Mouse (Mus musculus) liver, embryonic 14.5 days (tissue): ENCODE data around the gene Ndufs2. TPM values are rescaled to one million over a fixed set of nuclear protein-coding genes. Genes with fewer than 3 reads are reported as not detected.

Experiments used
- ATAC-seq: fragments of 200-750 bp; cut with Nextera tagmentation; 2 replicates; pipeline ENCODE4 v1.8.0; 2017; ENCODE audit warnings: moderate number of reproducible peaks, mild to moderate bottlenecking, moderate library complexity; ENCODE audit not compliant: insufficient read depth
- DNase-seq, 3 experiments: peaks; one replicate each; pipeline ENCODE4 v3.0.0-alpha.2; 2012 to 2013; ENCODE audit warnings: low read depth in 3 of 3, low spot score in 3 of 3
- H3K27ac ChIP-seq: fragments of 300-500 bp; sonication (generic); 2 replicates; pipeline ENCODE4 v1.5.1; 2014; ENCODE audit warnings: moderate library complexity, mild to moderate bottlenecking, control low read depth, inconsistent platforms
- H3K27me3 ChIP-seq: fragments of 300-500 bp; sonication (generic); 2 replicates; pipeline ENCODE4 v1.6.1; 2014; ENCODE audit warnings: mild to moderate bottlenecking, low read length, moderate library complexity; ENCODE audit not compliant: control insufficient read depth, insufficient read depth
- H3K36me3 ChIP-seq: fragments of 300-500 bp; sonication (generic); replicated peaks from 2 replicates; pipeline ENCODE4 v1.6.1; 2014; ENCODE audit warnings: low read depth; ENCODE audit not compliant: control insufficient read depth, insufficient read depth
- H3K4me1 ChIP-seq, 2 experiments: fragments of 200-500 bp in 1 of 2; fragments of 300-500 bp in 1 of 2; sonication (generic) in 1 of 2; replicated peaks; 2 replicates each; pipeline ENCODE4 v1.6.1; 2012 to 2014; ENCODE audit warnings: antibody characterized with exemption in 1 of 2, inconsistent platforms in 1 of 2, low read length in 1 of 2; ENCODE audit not compliant: control insufficient read depth in 2 of 2, insufficient read depth in 2 of 2
- H3K4me2 ChIP-seq: fragments of 300-500 bp; sonication (generic); 2 replicates; pipeline ENCODE4 v1.6.1; 2014; ENCODE audit warnings: low read depth, mild to moderate bottlenecking, control low read depth, moderate library complexity
- H3K4me3 ChIP-seq, 2 experiments: fragments of 200-500 bp in 1 of 2; fragments of 300-500 bp in 1 of 2; sonication (generic) in 1 of 2; 2 replicates each; pipeline ENCODE4 v1.5.1; 2012 to 2014; ENCODE audit warnings: low read depth in 2 of 2, low read length in 2 of 2, mild to moderate bottlenecking in 2 of 2, control low read depth in 1 of 2, inconsistent platforms in 1 of 2, moderate library complexity in 1 of 2; ENCODE audit not compliant: insufficient read depth in 1 of 2
- H3K9ac ChIP-seq: fragments of 300-500 bp; sonication (generic); replicated peaks from 2 replicates; pipeline ENCODE4 v1.6.1; 2014; ENCODE audit warnings: mild to moderate bottlenecking, control low read depth, moderate library complexity
- H3K9me3 ChIP-seq: fragments of 300-500 bp; sonication (generic); 2 replicates; pipeline ENCODE4 v1.6.1; 2016; ENCODE audit warnings: low read length, mixed read lengths; ENCODE audit not compliant: control insufficient read depth
- CTCF ChIP-seq: IDR thresholded peaks from 2 replicates; pipeline ENCODE4 v1.5.1; 2016; ENCODE audit warnings: antibody characterized with exemption, low read depth, control low read depth
- EP300 ChIP-seq: IDR thresholded peaks from 2 replicates; pipeline ENCODE4 v1.6.1; 2016; ENCODE audit warnings: antibody characterized with exemption, low read depth
- whole genome bisulfite sequencing: fragments of 180-500 bp; shearing (Covaris S2); extraction: QIAGEN DNeasy Blood & Tissue Kit; methylation state at CpG from one replicate; pipeline ENCODE4 v1.1.7; 2014; ENCODE audit not compliant: insufficient replicate concordance; 5-methylcytosine and 5-hydroxymethylcytosine counted together
- polyA plus RNA-seq, 2 experiments: library from polyadenylated mRNA; depleted of rRNA in 1 of 2; stranded (reverse) in 1 of 2; unstranded in 1 of 2; fragments of >200 nt; fragmentation: Nextera tagmentation in 1 of 2; extraction: Ambion mirVana in 1 of 2; gene quantifications; 2 replicates each; pipeline versions ENCODE4 v1.2.1 to v1.2.3; 2012 to 2014

Ndufs2 gene
- polyA plus RNA-seq, 2 experiments = 72.4 to 136 TPM

GRCm38 (mm10) chr1:171203471-171204248 is 47.5 kb downstream of the Ndufs2 start:
- Histone ChIP-seq H3K4me2 (no peak overlapping the region), H3K9me3 (no peaks in the 10 kb centered on the region), H3K4me3 (no peak overlapping the region), H3K27me3 (no peaks in the 10 kb centered on the region), H3K4me1 (peaks cover 0 to 5% of the 10 kb centered on the region in 2 experiments; a peak in 1 of 4 replicates), H3K27ac (no peak overlapping the region; the same call in 1 of the 2 replicates), H3K9ac (no peak overlapping the region), H3K36me3 (no peaks in the 10 kb centered on the region)
- TF ChIP-seq EP300 (no peak), CTCF (no peak)
- WGBS = 40% methylated on average over 10 of the region's 11 CpGs
- peak; percentile 43; the same call in 1 of the 2 replicates for ATAC-seq
- no peak for DNase-seq

DNA sequence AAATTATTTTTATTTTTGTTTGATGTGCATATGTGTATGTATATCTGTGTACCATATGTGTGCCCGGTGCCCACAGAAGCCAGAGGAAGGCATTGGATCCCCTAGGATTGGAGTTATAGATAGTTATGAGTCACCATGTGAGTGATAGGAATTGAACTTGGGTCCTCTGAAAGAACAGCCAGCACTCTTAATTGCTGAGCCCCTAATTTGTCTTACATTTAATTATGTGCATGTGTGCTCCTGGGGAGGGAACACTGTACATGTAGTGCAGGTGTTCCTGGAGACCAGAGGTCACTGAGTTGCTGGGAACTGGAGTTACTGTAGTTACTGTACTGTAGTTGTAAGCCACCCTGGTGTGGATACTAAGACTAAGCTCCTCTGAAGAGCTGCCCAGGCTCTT is 50.4 kb downstream of the Ndufs2 start:
- 72% methylated on average over 1 of the region's 1 CpGs for WGBS
- Histone ChIP-seq H3K9ac (no peak overlapping the region), H3K9me3 (no peaks in the 10 kb centered on the region), H3K4me2 (no peak overlapping the region), H3K4me1 (peaks cover 0 to 5% of the 10 kb centered on the region in 2 experiments; a peak in 1 of 4 replicates), H3K27ac (no peak overlapping the region), H3K27me3 (peaks cover 18% of the 10 kb centered on the region), H3K36me3 (no peaks in the 10 kb centered on the region), H3K4me3 (no peak overlapping the region)
- no peak for ATAC-seq
- no peak for TF ChIP-seq CTCF
- TF ChIP-seq EP300 = no peak
- DNase-seq = no peak

DNA sequence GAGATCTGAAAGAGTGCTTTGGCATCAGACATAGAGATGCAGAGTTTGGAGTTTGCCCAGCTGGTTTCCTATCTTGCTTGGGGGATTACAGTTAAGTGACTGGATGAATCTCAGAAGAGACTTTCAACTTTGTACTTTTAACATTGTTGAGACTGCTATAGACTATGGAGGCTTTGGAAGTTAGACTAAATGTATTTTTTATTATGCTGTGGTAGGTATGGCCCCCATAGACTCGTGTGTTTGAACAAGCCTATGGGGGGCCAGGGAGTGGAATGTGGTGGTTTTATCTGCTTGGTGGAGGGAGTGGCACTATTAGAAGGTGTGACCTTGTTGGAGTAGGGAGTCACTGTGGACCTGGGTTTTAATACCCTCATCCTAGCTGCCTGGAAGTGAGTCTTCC is 51.7 kb downstream of the Ndufs2 start:
- no peaks in the 10 kb centered on the region for H3K36me3 ChIP-seq
- TF ChIP-seq CTCF (no peak), EP300 (no peak)
- peaks cover 30% of the 10 kb centered on the region for H3K27me3 ChIP-seq
- no peak for DNase-seq
- H3K9me3 ChIP-seq = no peaks in the 10 kb centered on the region
- no peak for ATAC-seq
- no peak overlapping the region for H3K4me3 ChIP-seq
- 0 out of 4 replicates have a peak, but pooled peaks cover 0 to 5% of the 10 kb centered on the region in 2 experiments for H3K4me1 ChIP-seq
- WGBS = 28% methylated on average over 1 of the region's 1 CpGs
- no peak overlapping the region for H3K4me2 ChIP-seq
- H3K9ac ChIP-seq = no peak overlapping the region
- H3K27ac ChIP-seq = no peak overlapping the region

- WGBS = 1% methylated on average over 33 of the region's 33 CpGs
- Histone ChIP-seq H3K9ac (no peak within 1 kb of the TSS), H3K27ac (no peak within 1 kb of the TSS), H3K9me3 (no peaks in the 10 kb centered on the region), H3K27me3 (peaks cover 54% of the 10 kb centered on the region), H3K4me3 (peak within 1 kb of the TSS; percentile 8 to 30), H3K36me3 (no peaks in the 10 kb centered on the region), H3K4me1 (0 out of 4 replicates have a peak, but pooled peaks cover 0 to 6% of the 10 kb centered on the region in 2 experiments), H3K4me2 (peak within 1 kb of the TSS; percentile 48)
- DNase-seq = peak in 1 of 3 experiments; percentile 7
- peak; percentile 45; the same call in 1 of the 2 replicates for ATAC-seq
- TF ChIP-seq CTCF (no peak), EP300 (no peak)
Measured at GRCm38 (mm10) chr1:171195887-171196397, 55.2 kb downstream of the Ndufs2 start, which contains the start of gene Pcp4l1. Gene Pcp4l1 (minus strand): TSS chr1:171196268.
